Mouse (Mus musculus) small intestine, adult 2 months (tissue): Measurements from ENCODE around the gene Ston1. TPM values are rescaled to one million over a fixed set of nuclear protein-coding genes. Genes with fewer than 3 reads are reported as not detected.

Source experiments
- H3K27ac ChIP-seq: fragments of 200-500 bp; 2 replicates; pipeline ENCODE4 v1.5.1; 2012; ENCODE audit warnings: low read depth, low read length, control low read depth, inconsistent platforms; ENCODE audit not compliant: insufficient read depth
- H3K27me3 ChIP-seq: fragments of 200-500 bp; 2 replicates; pipeline ENCODE4 v1.6.1; 2012; ENCODE audit warnings: mild to moderate bottlenecking, moderate library complexity, low read length, inconsistent platforms; ENCODE audit not compliant: control insufficient read depth, insufficient read depth
- H3K36me3 ChIP-seq: fragments of 200-500 bp; 2 replicates; pipeline ENCODE4 v1.6.1; 2012; ENCODE audit warnings: mild to moderate bottlenecking, low read length, control low read depth, inconsistent platforms; ENCODE audit not compliant: control insufficient read depth, insufficient read depth
- H3K4me1 ChIP-seq: fragments of 200-500 bp; 2 replicates; pipeline ENCODE4 v1.6.1; 2012; ENCODE audit warnings: low read length, inconsistent platforms, mixed read lengths; ENCODE audit not compliant: control insufficient read depth, insufficient read depth, insufficient read length
- H3K4me3 ChIP-seq: fragments of 200-500 bp; 2 replicates; pipeline ENCODE4 v1.5.1; 2012; ENCODE audit warnings: low read depth, mild to moderate bottlenecking, control low read depth, inconsistent platforms, low read length, moderate library complexity
- CTCF ChIP-seq: fragments of 200-500 bp; IDR thresholded peaks from 2 replicates; pipeline ENCODE4 v1.5.1; 2012; ENCODE audit warnings: low read depth, mild to moderate bottlenecking, control low read depth, inconsistent platforms, low read length, moderate library complexity, mixed read lengths; ENCODE audit not compliant: insufficient replicate concordance, insufficient read length; ENCODE audit errors: extremely low read depth
- POLR2A ChIP-seq: fragments of 200-500 bp; IDR thresholded peaks from 2 replicates; pipeline ENCODE4 v1.6.1; 2012; ENCODE audit warnings: low read depth, mild to moderate bottlenecking, control low read depth, inconsistent platforms, low read length, moderate library complexity
- WGBS: fragments of 180-500 bp; shearing (Covaris S2); methylation state at CpG from one replicate; pipeline ENCODE4 v1.1.7; 2018; 5-methylcytosine and 5-hydroxymethylcytosine counted together
- polyA plus RNA-seq: library from polyadenylated mRNA; depleted of rRNA; stranded (reverse); fragments of >200 nt; gene quantifications from 2 replicates; pipeline ENCODE4 v1.2.3, GENCODE M21; 2012

The Ston1 gene
- polyA plus RNA-seq, 1 experiment: 5.4 TPM

GRCm38 (mm10) chr17:88570784-88571183 lies 26.7 kb upstream of the Ston1 start:
- peaks cover 59% of the 10 kb centered on the region for H3K36me3 ChIP-seq
- WGBS: 93% methylated on average over 11 of the region's 11 CpGs
- H3K4me1 ChIP-seq: no peaks in the 10 kb centered on the region
- H3K27ac ChIP-seq: no peak overlapping the region
- H3K27me3 ChIP-seq: no peaks in the 10 kb centered on the region
- no peak overlapping the region for H3K4me3 ChIP-seq
- TF ChIP-seq POLR2A: no peak
- no peak for TF ChIP-seq CTCF

DNA sequence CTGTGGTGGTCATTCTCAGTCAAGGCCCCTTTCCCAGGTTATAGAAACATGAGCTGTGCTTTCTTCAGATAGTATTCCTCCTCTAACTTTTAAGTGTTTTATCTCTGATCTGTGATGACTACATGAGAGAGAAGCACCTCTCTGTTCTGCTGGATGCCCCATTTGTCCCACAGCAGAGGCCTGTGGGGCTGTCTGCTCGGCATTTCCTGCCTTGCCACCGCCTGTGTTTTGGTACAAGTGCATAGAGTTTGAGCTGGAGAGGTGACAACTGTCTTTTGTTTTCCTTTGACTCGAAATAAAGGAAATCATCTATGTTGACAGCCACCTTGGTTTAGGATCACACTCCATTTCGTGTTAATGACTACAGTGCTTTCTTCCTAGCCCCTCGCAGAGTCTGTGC lies 22.7 kb upstream of the Ston1 start:
- H3K4me1 ChIP-seq: no peaks in the 10 kb centered on the region
- no peak overlapping the region for H3K27ac ChIP-seq
- H3K36me3 ChIP-seq: peaks cover 57% of the 10 kb centered on the region
- H3K4me3 ChIP-seq: no peak overlapping the region
- 88% methylated on average over 5 of the region's 5 CpGs for WGBS
- H3K27me3 ChIP-seq: no peaks in the 10 kb centered on the region
- no peak for TF ChIP-seq POLR2A
- TF ChIP-seq CTCF: no peak

- Histone ChIP-seq H3K27ac (no peak overlapping the region), H3K27me3 (no peaks in the 10 kb centered on the region), H3K4me3 (no peak overlapping the region), H3K36me3 (peaks cover 49% of the 10 kb centered on the region), H3K4me1 (peaks cover 3% of the 10 kb centered on the region; the same call in 1 of the 2 replicates)
- WGBS: 92% methylated on average over 20 of the region's 20 CpGs
- TF ChIP-seq POLR2A (no peak), CTCF (no peak)
These were observed 18.8 kb upstream of the Ston1 start for GRCm38 (mm10) chr17:88578522-88579242.

DNA sequence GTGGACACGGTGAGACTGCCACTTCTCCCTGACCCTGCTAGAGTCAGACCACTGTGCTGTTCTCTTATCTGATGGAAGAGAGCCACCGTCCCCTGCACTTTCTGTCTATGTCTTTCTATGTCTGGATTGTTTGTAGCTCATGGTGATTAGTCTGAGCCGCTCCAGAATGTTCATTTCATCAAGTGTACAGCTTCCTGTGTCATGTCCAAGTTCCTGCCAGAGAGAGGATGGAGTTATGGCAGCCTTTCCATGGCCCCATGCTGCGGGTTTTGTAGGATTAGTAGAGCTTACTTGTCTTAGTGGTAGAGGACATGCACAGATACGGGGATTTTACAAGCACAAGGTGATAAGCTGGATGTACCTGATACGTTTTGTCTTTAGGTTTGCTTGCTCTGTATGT lies 16.9 kb upstream of the Ston1 start:
- no peaks in the 10 kb centered on the region for H3K27me3 ChIP-seq
- no peak overlapping the region for H3K4me3 ChIP-seq
- H3K27ac ChIP-seq: peak overlapping the region; percentile 17; the same call in 1 of the 2 replicates
- TF ChIP-seq POLR2A (no peak), CTCF (no peak)
- H3K36me3 ChIP-seq: peaks cover 58% of the 10 kb centered on the region
- peaks cover 3% of the 10 kb centered on the region; the same call in 1 of the 2 replicates for H3K4me1 ChIP-seq
- 76% methylated on average over 6 of the region's 6 CpGs for WGBS

GRCm38 (mm10) chr17:88581511-88582021 lies 15.9 kb upstream of the Ston1 start:
- H3K27me3 ChIP-seq: no peaks in the 10 kb centered on the region
- H3K4me3 ChIP-seq: no peak overlapping the region
- peaks cover 3% of the 10 kb centered on the region; the same call in 1 of the 2 replicates for H3K4me1 ChIP-seq
- peak overlapping the region; percentile 81 for H3K27ac ChIP-seq
- peaks cover 56% of the 10 kb centered on the region for H3K36me3 ChIP-seq
- TF ChIP-seq POLR2A (no peak), CTCF (no peak)
- 54% methylated on average over 6 of the region's 6 CpGs for WGBS

DNA sequence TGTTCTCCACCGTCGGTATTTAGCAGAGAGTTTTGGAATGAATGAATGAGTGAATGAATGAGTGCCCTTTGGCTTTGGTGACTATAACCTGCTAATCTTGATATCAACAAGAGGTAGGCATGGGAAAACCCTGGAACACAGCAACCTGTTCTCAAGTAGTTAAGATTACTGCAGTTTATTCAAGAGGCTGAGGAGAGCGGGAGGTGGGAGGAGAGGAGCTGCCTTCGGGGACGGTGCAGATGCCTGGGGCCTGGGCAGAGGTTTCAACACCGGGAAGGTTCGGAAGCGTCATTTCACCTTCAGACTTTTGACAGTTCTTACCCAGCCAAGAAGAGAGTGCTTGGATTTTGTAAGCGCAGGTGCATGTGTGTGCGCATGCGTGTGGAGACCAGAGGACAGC lies 14.5 kb upstream of the Ston1 start:
- 74% methylated on average over 11 of the region's 11 CpGs for WGBS
- peaks cover 52% of the 10 kb centered on the region for H3K36me3 ChIP-seq
- TF ChIP-seq POLR2A: no peak
- no peak for TF ChIP-seq CTCF
- peaks cover 3% of the 10 kb centered on the region; the same call in 1 of the 2 replicates for H3K4me1 ChIP-seq
- H3K4me3 ChIP-seq: no peak overlapping the region
- H3K27me3 ChIP-seq: no peaks in the 10 kb centered on the region
- no peak overlapping the region for H3K27ac ChIP-seq

DNA sequence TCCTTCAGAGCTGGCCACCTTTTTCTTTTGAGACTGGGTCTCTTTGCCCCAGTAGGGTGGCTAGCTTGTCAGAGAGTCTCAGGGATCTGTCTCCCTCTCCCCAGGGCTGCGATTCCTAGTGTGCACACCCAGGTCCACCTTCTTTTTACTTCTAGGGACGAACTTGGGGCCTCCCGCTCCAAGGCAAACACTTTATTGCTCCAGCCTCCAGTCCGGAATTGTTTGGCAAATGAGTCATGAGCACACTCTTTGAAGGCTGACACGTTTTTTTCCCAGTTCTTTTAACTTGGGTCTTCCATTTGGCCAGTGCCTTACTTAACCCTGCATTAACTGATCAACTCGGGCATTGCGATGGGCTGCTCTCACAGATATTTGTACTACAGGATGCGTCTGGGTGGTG lies 14.1 kb upstream of the Ston1 start:
- Histone ChIP-seq H3K27ac (no peak overlapping the region), H3K27me3 (no peaks in the 10 kb centered on the region), H3K36me3 (peaks cover 54% of the 10 kb centered on the region), H3K4me3 (no peak overlapping the region), H3K4me1 (peaks cover 3% of the 10 kb centered on the region; the same call in 1 of the 2 replicates)
- 76% methylated on average over 8 of the region's 8 CpGs for WGBS
- no peak for TF ChIP-seq CTCF
- no peak for TF ChIP-seq POLR2A
